Mouse (Mus musculus) MEL (cell line): ENCODE measurements around the gene Fcnb.

Experiments
- CTCF ChIP-seq, 3 experiments: IDR thresholded peaks in 2 of 3; conservative IDR thresholded peaks in 1 of 3; 2 replicates each; pipeline ENCODE4 v1.5.1; 2011 to 2012; ENCODE audit warnings: low read length in 3 of 3, low read depth in 2 of 3, mild to moderate bottlenecking in 2 of 3, improper control_type of control experiment in 1 of 3, inconsistent platforms in 1 of 3, mixed read lengths in 1 of 3, moderate library complexity in 1 of 3; ENCODE audit not compliant: control insufficient read depth in 1 of 3, insufficient read depth in 1 of 3, poor library complexity in 1 of 3, severe bottlenecking in 1 of 3
- E2F4 ChIP-seq: IDR thresholded peaks from 2 replicates; pipeline ENCODE4 v1.6.1; 2011; ENCODE audit warnings: low read depth, low read length, improper control_type of control experiment, borderline replicate concordance
- ELF1 ChIP-seq: IDR thresholded peaks from 2 replicates; pipeline ENCODE4 v1.6.1; 2014; ENCODE audit warnings: low read depth, mild to moderate bottlenecking, inconsistent platforms, low read length, improper control_type of control experiment, moderate library complexity
- EP300 ChIP-seq, 2 experiments: IDR thresholded peaks; 2 replicates each; pipeline ENCODE4 v1.6.1; 2011; ENCODE audit warnings: improper control_type of control experiment in 2 of 2, low read length in 2 of 2, low read depth in 1 of 2, mild to moderate bottlenecking in 1 of 2
- KAT2A ChIP-seq: conservative IDR thresholded peaks from 2 replicates; pipeline ENCODE4 v1.6.1; 2012; ENCODE audit warnings: low read depth, low read length, improper control_type of control experiment, inconsistent platforms
- MAFK ChIP-seq: IDR thresholded peaks from 2 replicates; pipeline ENCODE4 v1.6.1; 2011; ENCODE audit warnings: low read depth, mild to moderate bottlenecking, low read length, improper control_type of control experiment, borderline replicate concordance
- MAZ ChIP-seq: IDR thresholded peaks from 2 replicates; pipeline ENCODE4 v1.6.1; 2012; ENCODE audit warnings: low read depth, mild to moderate bottlenecking, inconsistent platforms, low read length, improper control_type of control experiment
- MEF2A ChIP-seq: IDR thresholded peaks from 2 replicates; pipeline ENCODE4 v1.6.1; 2014; ENCODE audit warnings: low read depth, mild to moderate bottlenecking, inconsistent platforms, low read length, improper control_type of control experiment; ENCODE audit not compliant: poor library complexity, insufficient replicate concordance, severe bottlenecking; ENCODE audit errors: extremely low read depth
- MXI1 ChIP-seq: IDR thresholded peaks from 2 replicates; pipeline ENCODE4 v1.6.1; 2011; ENCODE audit warnings: mild to moderate bottlenecking, low read depth, low read length, improper control_type of control experiment
- MYC ChIP-seq: IDR thresholded peaks from 2 replicates; pipeline ENCODE4 v1.6.1; 2011; ENCODE audit warnings: low read depth, mild to moderate bottlenecking, low read length, improper control_type of control experiment, moderate library complexity
- POLR2A ChIP-seq, 2 experiments: IDR thresholded peaks; 2 replicates each; pipeline ENCODE4 v1.6.1; 2011 to 2012; ENCODE audit warnings: low read length in 2 of 2, mild to moderate bottlenecking in 2 of 2, control low read depth in 1 of 2, improper control_type of control experiment in 1 of 2, low read depth in 1 of 2, moderate library complexity in 1 of 2; ENCODE audit not compliant: control insufficient read depth in 1 of 2, insufficient read depth in 1 of 2, poor library complexity in 1 of 2
- TAL1 ChIP-seq: IDR thresholded peaks from 2 replicates; pipeline ENCODE4 v1.6.1; 2012; ENCODE audit warnings: mild to moderate bottlenecking, inconsistent platforms, low read length, moderate library complexity, mixed read lengths
- ZC3H11A ChIP-seq: IDR thresholded peaks from 2 replicates; pipeline ENCODE4 v1.6.1; 2012; ENCODE audit warnings: low read depth, mild to moderate bottlenecking, inconsistent platforms, low read length, improper control_type of control experiment

DNA sequence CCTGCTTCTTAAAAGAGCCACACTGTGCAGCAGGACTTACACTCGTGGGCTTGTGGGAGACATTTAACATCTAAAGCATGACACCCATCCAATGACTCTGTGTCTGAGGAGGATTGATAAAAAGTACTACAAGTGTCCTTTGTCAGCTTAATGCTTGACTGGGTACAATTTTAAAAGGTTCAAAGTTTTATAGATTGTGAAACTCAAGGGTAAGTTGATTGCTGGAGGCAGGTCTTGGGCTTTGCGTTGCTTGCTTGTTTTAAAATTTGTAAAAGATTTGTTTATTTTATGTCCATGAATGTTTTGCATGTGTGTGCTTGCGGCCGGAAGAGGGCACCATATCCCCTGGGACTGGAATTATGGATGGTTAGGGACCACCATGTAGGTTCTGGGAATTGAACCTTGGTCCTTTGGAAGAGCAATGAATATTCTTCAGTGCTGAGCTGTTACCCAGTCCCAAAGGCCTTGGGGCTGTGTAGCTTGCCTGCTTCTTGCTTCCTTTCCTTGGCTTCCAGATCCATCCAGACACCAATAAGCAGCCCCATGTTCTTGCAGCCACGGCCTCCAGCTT is 19.5 kb downstream of the Fcnb start:
- 0 out of 2 replicates have a peak, but pooled peaks have one; percentile 10 for TF ChIP-seq ELF1
- TF ChIP-seq E2F4, result no peak
- TF ChIP-seq CTCF (IDR thresholded peaks at IDR 0.05 in 2 of 3, conservative IDR thresholded peaks at IDR 0.05 in 1 of 3; ENCODE audit: control insufficient read depth in 1 of 3, insufficient read depth in 1 of 3, low read depth in 2 of 3, low read length in 3 of 3, poor library complexity in 1 of 3, severe bottlenecking in 1 of 3), result peak; percentile 37 to 54 (median 53)
- TF ChIP-seq POLR2A (IDR thresholded peaks at IDR 0.05; ENCODE audit: control insufficient read depth in 1 of 2, insufficient read depth in 1 of 2, low read depth in 1 of 2, low read length in 2 of 2, poor library complexity in 1 of 2), result 0 out of 4 replicates have a peak, but pooled peaks of 1 of the 2 experiments have one; percentile 14
- TF ChIP-seq TAL1, result peak; percentile 50; the same call in 1 of the 2 replicates
- TF ChIP-seq EP300 (IDR thresholded peaks at IDR 0.05; ENCODE audit: low read depth in 1 of 2, low read length in 2 of 2), result peak; percentile 20 to 60; a peak in 2 of 4 replicates
- no peak for TF ChIP-seq KAT2A
- peak; percentile 41 for TF ChIP-seq ZC3H11A
- no peak for TF ChIP-seq MAFK
- TF ChIP-seq MAZ, result no peak
- TF ChIP-seq MYC, result no peak; the same call in 1 of the 2 replicates
- TF ChIP-seq MXI1, result peak; percentile 71
- no peak for TF ChIP-seq MEF2A
